Mouse (Mus musculus): Measurements from ENCODE around the gene Pbxip1. TPM values are rescaled to one million over a fixed set of nuclear protein-coding genes. Genes with fewer than 3 reads are reported as not detected.

Pbxip1 gene
- polyA plus RNA-seq, 1 experiment = 91.6 TPM

GRCm38 (mm10) chr3:89418861-89419250, 17.6 kb upstream of the Pbxip1 start:
- Histone ChIP-seq H3K4me1 (ENCODE audit: control insufficient read depth, insufficient read depth, low read length) (0 out of 2 replicates have a peak, but pooled peaks cover 4% of the 10 kb centered on the region), H3K4me3 (ENCODE audit: insufficient read depth, low read length) (peak overlapping the region; percentile 71), H3K27ac (ENCODE audit: insufficient read depth, low read length) (peak overlapping the region; percentile 99)
- TF ChIP-seq CTCF (IDR thresholded peaks at IDR 0.05; ENCODE audit: borderline replicate concordance, insufficient read depth, low read length) (no peak), POLR2A (IDR thresholded peaks at IDR 0.05; ENCODE audit: low read depth, low read length) (peak; percentile 89)

- peak overlapping the region; percentile 71 for H3K4me3 ChIP-seq (ENCODE audit: insufficient read depth, low read length)
- TF ChIP-seq POLR2A (IDR thresholded peaks at IDR 0.05; ENCODE audit: low read depth, low read length) (no peak; the same call in none of the 2 replicates), CTCF (IDR thresholded peaks at IDR 0.05; ENCODE audit: borderline replicate concordance, insufficient read depth, low read length) (no peak)
- 0 out of 2 replicates have a peak, but pooled peaks cover 4% of the 10 kb centered on the region for H3K4me1 ChIP-seq (ENCODE audit: control insufficient read depth, insufficient read depth, low read length)
- H3K27ac ChIP-seq (ENCODE audit: insufficient read depth, low read length) = peak overlapping the region; percentile 99
Measured at GRCm38 (mm10) chr3:89419571-89419970, 16.9 kb upstream of the Pbxip1 start.

- H3K4me1 ChIP-seq (ENCODE audit: control insufficient read depth, insufficient read depth, low read length) = 0 out of 2 replicates have a peak, but pooled peaks cover 4% of the 10 kb centered on the region
Measured at GRCm38 (mm10) chr3:89419981-89420380, 16.5 kb upstream of the Pbxip1 start.

DNA sequence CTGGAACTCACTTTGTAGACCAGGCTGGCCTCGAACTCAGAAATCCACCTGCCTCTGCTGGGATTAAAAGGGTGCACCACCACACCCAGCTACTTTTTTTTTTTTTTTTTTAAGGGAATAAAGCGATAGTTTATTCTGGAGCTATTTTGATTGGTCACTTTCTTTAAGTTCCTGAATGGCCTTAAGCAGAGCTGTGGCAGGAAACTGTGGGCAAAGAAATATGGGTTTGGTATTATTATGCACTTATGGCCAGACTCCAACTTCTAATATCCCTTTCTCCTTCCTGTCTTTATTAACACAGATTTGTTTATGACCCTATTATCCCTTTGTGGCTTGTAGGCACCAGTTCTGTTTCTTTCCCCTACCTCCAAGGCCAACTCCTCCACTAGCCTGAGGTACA, 16.1 kb upstream of the Pbxip1 start:
- no peak for TF ChIP-seq POLR2A (IDR thresholded peaks at IDR 0.05; ENCODE audit: low read depth, low read length)
- no peak for TF ChIP-seq CTCF (IDR thresholded peaks at IDR 0.05; ENCODE audit: borderline replicate concordance, insufficient read depth, low read length)
- Histone ChIP-seq H3K4me3 (ENCODE audit: insufficient read depth, low read length) (peak overlapping the region; percentile 71), H3K27ac (ENCODE audit: insufficient read depth, low read length) (peak overlapping the region; percentile 99), H3K4me1 (ENCODE audit: control insufficient read depth, insufficient read depth, low read length) (0 out of 2 replicates have a peak, but pooled peaks cover 4% of the 10 kb centered on the region)

More at GRCm38 (mm10) chr3:89419981-89420380, 16.5 kb upstream of the Pbxip1 start:
- Histone ChIP-seq H3K27ac (ENCODE audit: insufficient read depth, low read length) (peak overlapping the region; percentile 99), H3K4me3 (ENCODE audit: insufficient read depth, low read length) (peak overlapping the region; percentile 71)
- TF ChIP-seq POLR2A (IDR thresholded peaks at IDR 0.05; ENCODE audit: low read depth, low read length) (peak; percentile 39; the same call in 1 of the 2 replicates), CTCF (IDR thresholded peaks at IDR 0.05; ENCODE audit: borderline replicate concordance, insufficient read depth, low read length) (no peak)

GRCm38 (mm10) chr3:89421002-89421774, 15.3 kb upstream of the Pbxip1 start:
- Histone ChIP-seq H3K4me3 (ENCODE audit: insufficient read depth, low read length) (peak overlapping the region; percentile 66), H3K4me1 (ENCODE audit: control insufficient read depth, insufficient read depth, low read length) (0 out of 2 replicates have a peak, but pooled peaks cover 4% of the 10 kb centered on the region), H3K27ac (ENCODE audit: insufficient read depth, low read length) (peak overlapping the region; percentile 99)
- TF ChIP-seq POLR2A (IDR thresholded peaks at IDR 0.05; ENCODE audit: low read depth, low read length) (peak; percentile 100), CTCF (IDR thresholded peaks at IDR 0.05; ENCODE audit: borderline replicate concordance, insufficient read depth, low read length) (no peak)

GRCm38 (mm10) chr3:89421810-89422473, 14.6 kb upstream of the Pbxip1 start:
- peak; percentile 47 for TF ChIP-seq POLR2A (IDR thresholded peaks at IDR 0.05; ENCODE audit: low read depth, low read length)
- TF ChIP-seq CTCF (IDR thresholded peaks at IDR 0.05; ENCODE audit: borderline replicate concordance, insufficient read depth, low read length) = no peak
- Histone ChIP-seq H3K27ac (ENCODE audit: insufficient read depth, low read length) (peak overlapping the region; percentile 27), H3K4me1 (ENCODE audit: control insufficient read depth, insufficient read depth, low read length) (0 out of 2 replicates have a peak, but pooled peaks cover 4% of the 10 kb centered on the region), H3K4me3 (ENCODE audit: insufficient read depth, low read length) (peak overlapping the region; percentile 66)

- TF ChIP-seq POLR2A (IDR thresholded peaks at IDR 0.05; ENCODE audit: low read depth, low read length) (no peak; the same call in 1 of the 2 replicates), CTCF (IDR thresholded peaks at IDR 0.05; ENCODE audit: borderline replicate concordance, insufficient read depth, low read length) (no peak)
- Histone ChIP-seq H3K4me1 (ENCODE audit: control insufficient read depth, insufficient read depth, low read length) (0 out of 2 replicates have a peak, but pooled peaks cover 4% of the 10 kb centered on the region), H3K27ac (ENCODE audit: insufficient read depth, low read length) (0 out of 2 replicates have a peak overlapping the region, but pooled peaks have one; percentile 7), H3K4me3 (ENCODE audit: insufficient read depth, low read length) (peak overlapping the region; percentile 66)
Measured at GRCm38 (mm10) chr3:89422556-89423205, 13.8 kb upstream of the Pbxip1 start.

DNA sequence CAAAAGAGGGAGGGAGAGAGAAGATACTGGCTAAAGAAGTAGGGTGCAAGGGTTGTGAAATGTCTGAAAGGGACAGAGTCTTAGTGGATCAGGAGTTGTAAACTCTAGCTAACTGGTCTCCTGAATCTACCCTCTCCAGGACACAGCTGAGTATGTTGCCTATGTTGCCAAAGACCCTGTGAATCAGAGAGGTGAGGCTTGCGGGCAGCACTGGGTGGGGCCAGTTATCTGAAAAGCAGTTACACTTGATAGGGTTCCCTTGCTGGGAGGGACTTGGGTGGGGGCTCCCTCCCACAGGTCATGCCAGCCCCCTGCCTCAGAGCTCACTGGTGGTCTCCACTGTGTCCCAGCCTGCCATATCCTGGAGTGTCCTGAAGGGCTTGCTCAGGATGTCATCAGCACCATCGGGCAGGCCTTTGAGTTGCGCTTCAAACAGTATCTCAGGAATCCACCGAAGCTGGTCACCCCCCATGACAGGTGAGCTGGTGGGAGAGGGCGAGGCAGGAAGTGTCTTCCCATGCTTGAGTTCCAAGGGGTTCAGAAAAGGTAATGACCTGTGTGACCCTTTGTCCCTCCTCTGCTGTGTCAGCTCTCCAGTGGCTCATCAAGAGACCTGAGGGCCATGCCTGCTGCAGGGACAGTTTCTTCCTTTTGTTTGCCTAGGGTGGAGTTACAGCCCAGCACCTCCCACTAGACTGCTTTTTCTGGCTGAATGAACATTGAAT, 11.9 kb upstream of the Pbxip1 start:
- TF ChIP-seq POLR2A (IDR thresholded peaks at IDR 0.05; ENCODE audit: low read depth, low read length) (no peak), CTCF (IDR thresholded peaks at IDR 0.05; ENCODE audit: borderline replicate concordance, insufficient read depth, low read length) (no peak)
- H3K4me3 ChIP-seq (ENCODE audit: insufficient read depth, low read length) = no peak overlapping the region
- H3K27ac ChIP-seq (ENCODE audit: insufficient read depth, low read length) = no peak overlapping the region
- H3K4me1 ChIP-seq (ENCODE audit: control insufficient read depth, insufficient read depth, low read length) = 0 out of 2 replicates have a peak, but pooled peaks cover 4% of the 10 kb centered on the region

DNA sequence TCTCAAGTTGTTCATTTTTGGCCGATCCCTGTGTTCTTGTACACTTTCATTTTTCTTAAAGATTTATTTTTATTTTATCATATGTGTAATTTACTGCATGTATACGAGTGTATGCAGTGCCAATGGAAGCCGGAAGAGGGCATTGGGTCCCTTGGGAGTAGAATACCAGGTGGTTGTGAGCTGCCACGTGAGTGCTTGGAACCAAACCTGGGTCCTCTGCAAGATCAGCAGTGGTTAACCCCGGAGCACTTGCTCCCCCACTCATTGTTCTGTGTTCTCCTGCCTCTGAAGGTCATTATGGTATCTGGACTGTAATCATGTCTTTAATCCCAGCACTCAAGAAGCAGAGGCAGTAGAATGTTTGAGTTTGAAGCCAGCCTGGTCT, 11.4 kb upstream of the Pbxip1 start:
- TF ChIP-seq POLR2A (IDR thresholded peaks at IDR 0.05; ENCODE audit: low read depth, low read length) (no peak), CTCF (IDR thresholded peaks at IDR 0.05; ENCODE audit: borderline replicate concordance, insufficient read depth, low read length) (no peak)
- Histone ChIP-seq H3K4me3 (ENCODE audit: insufficient read depth, low read length) (no peak overlapping the region), H3K27ac (ENCODE audit: insufficient read depth, low read length) (no peak overlapping the region), H3K4me1 (ENCODE audit: control insufficient read depth, insufficient read depth, low read length) (0 out of 2 replicates have a peak, but pooled peaks cover 4% of the 10 kb centered on the region)

All from embryonic fibroblast, embryonic 13.5 days (primary cell).